ENCODE assay signal across 12 mouse cellular contexts in the genomic region with DNA sequence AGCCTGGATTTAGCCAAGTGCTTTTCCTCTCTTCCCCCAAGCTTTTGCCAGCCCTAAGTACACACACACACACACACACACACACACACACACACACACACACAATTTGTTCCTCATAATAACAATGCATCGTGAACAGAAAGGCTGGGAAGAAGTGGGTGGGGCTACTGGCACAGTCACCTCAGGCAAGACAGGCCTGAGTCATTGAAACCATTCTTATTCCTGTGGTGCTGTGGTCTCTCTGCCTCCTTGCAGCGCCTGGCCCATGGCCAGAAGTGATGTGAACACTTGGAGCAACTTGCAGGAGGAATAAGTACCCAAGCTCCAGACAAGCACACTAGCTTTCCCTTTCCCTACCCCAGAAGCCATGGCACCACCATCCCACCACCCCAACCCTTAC. TPM values are rescaled to one million over a fixed set of nuclear protein-coding genes. Genes with fewer than 3 reads are reported as not detected.
A peak's percentile ranks its signal among the peaks of the same experiment; 100 is the strongest.
DNase-seq lines count a peak whose midpoint lies in the region; ATAC-seq and TF ChIP-seq lines count a peak whose summit lies in the region.
"Had no signal": no experiment of that assay in that cellular context is flagged by ENCODE, and none has a peak within 500 bp of the region (broad histone marks: within the 10 kb centered on the region; RNA-seq: fewer than 3 reads in every experiment).

No protein-coding gene starts in this region.

- no peaks in the 10 kb centered on the region for H3K36me3 ChIP-seq in limb, embryonic 13.5 days
- H3K36me3 ChIP-seq in limb, embryonic 10.5 days = no peaks in the 10 kb centered on the region
- no peaks in the 10 kb centered on the region for H3K36me3 ChIP-seq in liver, postnatal 0 days (replicated peaks; ENCODE audit: insufficient read depth, low read length)
- H3K36me3 ChIP-seq: heart, embryonic 15.5 days; neural tube, embryonic 13.5 days had no signal

- H3K4me3 ChIP-seq in limb, embryonic 13.5 days = no peak overlapping the region
- H3K4me3 ChIP-seq in limb, embryonic 10.5 days = no peak overlapping the region
- H3K4me3 ChIP-seq in liver, postnatal 0 days (ENCODE audit: low read depth, low read length) = no peak overlapping the region
- H3K4me3 ChIP-seq: heart, embryonic 15.5 days; neural tube, embryonic 13.5 days had no signal

- WGBS in limb, embryonic 13.5 days = 41% methylated on average over 2 of the region's 2 CpGs
- 64% methylated on average over 2 of the region's 2 CpGs for WGBS in limb, embryonic 10.5 days
- WGBS in liver, postnatal 0 days (ENCODE audit: insufficient replicate concordance) = 13% methylated on average over 2 of the region's 2 CpGs

- TF ChIP-seq CTCF in liver, postnatal 0 days (IDR thresholded peaks at IDR 0.05; ENCODE audit: low read depth) = no peak

- ATAC-seq in limb, embryonic 13.5 days (ENCODE audit: low FRiP score, low read depth) = peak; percentile 28; the same call in 1 of the 2 replicates
- ATAC-seq in liver, postnatal 0 days = no peak

- H3K4me2 ChIP-seq in limb, embryonic 13.5 days (replicated peaks) = no peak overlapping the region
- no peak overlapping the region for H3K4me2 ChIP-seq in liver, postnatal 0 days (ENCODE audit: low read depth, low read length)
- H3K4me2 ChIP-seq: heart, embryonic 15.5 days; neural tube, embryonic 13.5 days had no signal

- 0 out of 2 replicates have a peak, but pooled peaks cover 3% of the 10 kb centered on the region for H3K9me3 ChIP-seq in limb, embryonic 13.5 days
- no peaks in the 10 kb centered on the region for H3K9me3 ChIP-seq in limb, embryonic 10.5 days (replicated peaks)
- H3K9me3 ChIP-seq in liver, postnatal 0 days (ENCODE audit: low read length) = no peaks in the 10 kb centered on the region
- H3K9me3 ChIP-seq: heart, embryonic 15.5 days; neural tube, embryonic 13.5 days had no signal

- no peak overlapping the region for H3K27ac ChIP-seq in limb, embryonic 13.5 days
- no peak overlapping the region for H3K27ac ChIP-seq in limb, embryonic 10.5 days
- H3K27ac ChIP-seq in liver, postnatal 0 days (ENCODE audit: low read depth) = no peak overlapping the region
- H3K27ac ChIP-seq: heart, embryonic 15.5 days; neural tube, embryonic 13.5 days had no signal

- no peak for DNase-seq in limb, embryonic 10.5 days (ENCODE audit: low spot score)
- DNase-seq in ZHBTc4 (ENCODE audit: low read depth, low spot score) = peak; percentile 64
- peak; percentile 28 for DNase-seq in heart, postnatal 4 days
- peak; percentile 36 for DNase-seq in right cerebral cortex, postnatal 4 days
- DNase-seq in liver, postnatal 0 days = no peak
- no peak for DNase-seq in liver
- DNase-seq: kidney, postnatal 36 days had no signal

- no peaks in the 10 kb centered on the region; the same call in 1 of the 2 replicates for H3K4me1 ChIP-seq in limb, embryonic 13.5 days
- no peaks in the 10 kb centered on the region for H3K4me1 ChIP-seq in limb, embryonic 10.5 days
- H3K4me1 ChIP-seq in liver, postnatal 0 days (ENCODE audit: insufficient read depth) = no peaks in the 10 kb centered on the region
- H3K4me1 ChIP-seq: heart, embryonic 15.5 days; neural tube, embryonic 13.5 days had no signal

- no peaks in the 10 kb centered on the region for H3K27me3 ChIP-seq in limb, embryonic 13.5 days
- H3K27me3 ChIP-seq in limb, embryonic 10.5 days (ENCODE audit: low read depth, poor library complexity, severe bottlenecking) = no peaks in the 10 kb centered on the region
- H3K27me3 ChIP-seq in liver, postnatal 0 days (ENCODE audit: insufficient read depth, low read length) = no peaks in the 10 kb centered on the region
- H3K27me3 ChIP-seq: heart, embryonic 15.5 days; neural tube, embryonic 13.5 days had no signal

- no peak for TF ChIP-seq EP300 in liver, postnatal 0 days (IDR thresholded peaks at IDR 0.05; ENCODE audit: low read depth)

- H3K9ac ChIP-seq in limb, embryonic 13.5 days = no peak overlapping the region
- no peak overlapping the region for H3K9ac ChIP-seq in liver, postnatal 0 days (replicated peaks)
- H3K9ac ChIP-seq: heart, embryonic 15.5 days; neural tube, embryonic 13.5 days had no signal

RNA-seq across cellular contexts. Expression of a gene that starts 34.2 kb away (rescaled TPM):
- polyA plus RNA-seq in limb, embryonic 13.5 days (2015; fragmentation: Nextera tagmentation; extraction: Ambion mirVana) = not detected in 2 replicates
- not detected in 2 replicates for polyA plus RNA-seq in limb, embryonic 10.5 days (2016; fragmentation: Nextera tagmentation; extraction: Ambion mirVana)
- not detected for total RNA-seq in heart, postnatal 4 days (2021)
- not detected in 2 replicates for polyA plus RNA-seq in liver, postnatal 0 days (2015; fragmentation: Nextera tagmentation; extraction: Ambion mirVana)
- polyA plus RNA-seq: embryonic facial prominence, embryonic 11.5 days; lung, embryonic 16.5 days; neural tube, embryonic 13.5 days had no signal

RNA-seq across cellular contexts. Expression of a gene that starts 51.3 kb away (rescaled TPM):
- 20.9 and 21.2 TPM in 2 replicates for polyA plus RNA-seq in limb, embryonic 13.5 days (2015; fragmentation: Nextera tagmentation; extraction: Ambion mirVana)
- polyA plus RNA-seq in limb, embryonic 10.5 days (2016; fragmentation: Nextera tagmentation; extraction: Ambion mirVana) = 7.9 and 11.3 TPM in 2 replicates
- total RNA-seq in heart, postnatal 4 days (2021) = 10 to 100 TPM; 17.2 to 18.7 TPM
- polyA plus RNA-seq in liver, postnatal 0 days (2015; fragmentation: Nextera tagmentation; extraction: Ambion mirVana) = 5.0 and 6.7 TPM in 2 replicates

Comparison
In these comparisons a context has a peak if more than half of its experiments do, and no peak if none do; other contexts are left out.
1. DNase-seq: peak in ZHBTc4 (single experiment), heart, postnatal 4 days (single experiment) and right cerebral cortex, postnatal 4 days (single experiment); none in limb, embryonic 10.5 days (single experiment), liver, postnatal 0 days (single experiment) and liver (single experiment).